ENCODE assay signal across 9 mouse cellular contexts in the genomic region with DNA sequence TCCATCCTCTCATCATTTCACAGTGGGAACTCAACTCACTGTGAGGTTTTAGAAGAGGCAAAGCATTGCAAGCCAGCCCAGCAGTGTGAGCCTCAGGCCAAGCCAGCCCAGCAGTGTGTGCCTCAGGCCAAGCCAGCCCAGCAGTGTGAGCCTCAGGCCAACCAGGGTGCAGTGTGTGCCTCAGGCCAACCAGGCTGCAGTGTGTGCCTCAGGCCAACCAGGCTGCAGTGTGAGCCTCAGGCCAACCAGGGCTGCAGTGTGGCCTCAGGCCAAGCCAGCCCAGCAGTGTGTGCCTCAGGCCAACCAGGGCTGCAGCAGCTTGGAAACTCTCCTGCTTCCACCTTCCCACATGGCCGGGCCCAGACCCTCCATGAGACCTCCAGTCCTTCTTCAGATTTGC.
DNase-seq lines count a peak whose midpoint lies in the region; ATAC-seq lines count a peak whose summit lies in the region.
"Had no signal": no experiment of that assay in that cellular context is flagged by ENCODE, and none has a peak within 500 bp of the region (broad histone marks: within the 10 kb centered on the region; RNA-seq: fewer than 3 reads in every experiment).

No protein-coding gene starts in this region.

- no peak overlapping the region for H3K4me2 ChIP-seq in heart, embryonic 14.5 days (ENCODE audit: low read length)
- H3K4me2 ChIP-seq in liver, embryonic 15.5 days: no peak overlapping the region

- no peaks in the 10 kb centered on the region for H3K27me3 ChIP-seq in heart, embryonic 14.5 days (ENCODE audit: control insufficient read depth, insufficient read depth, low read length)
- H3K27me3 ChIP-seq in liver, embryonic 15.5 days: no peaks in the 10 kb centered on the region
- H3K27me3 ChIP-seq: Patski had no signal

- ATAC-seq in heart, embryonic 14.5 days (ENCODE audit: insufficient number of reproducible peaks, insufficient read depth, low FRiP score, low read depth): peak; percentile 77
- ATAC-seq in liver, embryonic 15.5 days (ENCODE audit: insufficient read depth): peak; percentile 72
- ATAC-seq in monocyte, adult 5-6 weeks (replicated peaks; ENCODE audit: insufficient number of reproducible peaks, low FRiP score, low TSS enrichment, poor library complexity, severe bottlenecking): no peak
- ATAC-seq: Patski had no signal

- H3K9me3 ChIP-seq in heart, embryonic 14.5 days (ENCODE audit: control insufficient read depth, low read length): no peaks in the 10 kb centered on the region
- H3K9me3 ChIP-seq in liver, embryonic 15.5 days (replicated peaks): no peaks in the 10 kb centered on the region

- no peak for DNase-seq in heart, postnatal 36 days
- peak; percentile 81 for DNase-seq in NIH3T3 (ENCODE audit: low read depth)
- peak; percentile 21 for DNase-seq in gastrocnemius, postnatal 25 days
- no peak for DNase-seq in urinary bladder, postnatal 14 days (ENCODE audit: low spot score)
- no peak for DNase-seq in natural killer cell, adult 2 months (ENCODE audit: low spot score in 2 of 2)

- H3K4me1 ChIP-seq in heart, embryonic 14.5 days (ENCODE audit: control insufficient read depth in 2 of 2, insufficient read depth in 2 of 2, low read length in 2 of 2): peaks cover 10 to 16% of the 10 kb centered on the region in 2 experiments
- H3K4me1 ChIP-seq in liver, embryonic 15.5 days (replicated peaks): no peaks in the 10 kb centered on the region

- 0 out of 4 replicates have a peak overlapping the region, but pooled peaks of 1 of the 2 experiments have one; percentile 19 for H3K27ac ChIP-seq in heart, embryonic 14.5 days (replicated peaks in 1 of 2; ENCODE audit: control insufficient read depth in 1 of 2, insufficient read depth in 1 of 2, low read depth in 2 of 2, low read length in 2 of 2)
- no peak overlapping the region for H3K27ac ChIP-seq in liver, embryonic 15.5 days (replicated peaks)

- WGBS in heart, embryonic 14.5 days: 75% methylated on average over 1 of the region's 1 CpGs
- WGBS in liver, embryonic 15.5 days (ENCODE audit: insufficient replicate concordance): 35% methylated on average over 1 of the region's 1 CpGs

- no peaks in the 10 kb centered on the region for H3K36me3 ChIP-seq in heart, embryonic 14.5 days (ENCODE audit: control insufficient read depth, insufficient read depth, low read length)
- no peaks in the 10 kb centered on the region for H3K36me3 ChIP-seq in liver, embryonic 15.5 days (replicated peaks)

- H3K4me3 ChIP-seq in heart, embryonic 14.5 days (ENCODE audit: control insufficient read depth in 1 of 2, insufficient read depth in 1 of 2, low read depth in 1 of 2, low read length in 2 of 2): no peak overlapping the region
- no peak overlapping the region for H3K4me3 ChIP-seq in liver, embryonic 15.5 days (replicated peaks)

- intact Hi-C loops in heart, postnatal 36 days (cut with DNase I): no loop called here

- H3K9ac ChIP-seq in heart, embryonic 14.5 days (ENCODE audit: low read length): no peak overlapping the region
- no peak overlapping the region for H3K9ac ChIP-seq in liver, embryonic 15.5 days

Comparison
In these comparisons a context has a peak if more than half of its experiments do, and no peak if none do; other contexts are left out.
1. DNase-seq: peak in NIH3T3 (single experiment) and gastrocnemius, postnatal 25 days (single experiment); none in heart, postnatal 36 days (0 of 2), urinary bladder, postnatal 14 days (single experiment) and natural killer cell, adult 2 months (0 of 2).